Mouse (Mus musculus) G1E (cell line): Measurements from ENCODE around the gene Ccdc163. TPM values are rescaled to one million over a fixed set of nuclear protein-coding genes. Genes with fewer than 3 reads are reported as not detected.
"Not testable (repeated sequence)": the region's sequence is repeated elsewhere in the genome, so short reads cannot be mapped to it uniquely, and the experiment has no call there.

Source experiments
- ATAC-seq: 2 replicates; pipeline ENCODE4 v1.8.0; 2016; ENCODE audit warnings: mild to moderate bottlenecking; ENCODE audit not compliant: insufficient number of reproducible peaks, poor library complexity, low FRiP score, severe bottlenecking; ENCODE audit errors: extremely low read depth
- DNase-seq: peaks from one replicate; pipeline ENCODE4 v3.0.0; 2012; ENCODE audit warnings: low spot score
- H3K27me3 ChIP-seq: 2 replicates; pipeline ENCODE4 v1.6.1; 2012; ENCODE audit warnings: mild to moderate bottlenecking, low read length, inconsistent platforms; ENCODE audit not compliant: insufficient read depth
- H3K36me3 ChIP-seq: replicated peaks from 2 replicates; pipeline ENCODE3; 2012; ENCODE audit warnings: mild to moderate bottlenecking, inconsistent platforms
- H3K4me1 ChIP-seq: 2 replicates; pipeline ENCODE4 v1.6.1; 2012; ENCODE audit warnings: low read depth, low read length, inconsistent platforms, mixed read lengths; ENCODE audit not compliant: insufficient read depth
- H3K4me3 ChIP-seq: 2 replicates; pipeline ENCODE4 v1.5.1; 2012; ENCODE audit warnings: low read depth, mild to moderate bottlenecking, inconsistent platforms, low read length, moderate library complexity, mixed read lengths
- H3K9me3 ChIP-seq: replicated peaks from 2 replicates; pipeline ENCODE4 v1.6.1; 2012; ENCODE audit warnings: inconsistent platforms
- CTCF ChIP-seq: IDR thresholded peaks from 2 replicates; pipeline ENCODE4 v1.5.1; 2012; ENCODE audit warnings: low read depth, low read length, inconsistent platforms, mixed read lengths
- GATA1 ChIP-seq: IDR thresholded peaks from 2 replicates; pipeline ENCODE4 v1.6.1; 2012; ENCODE audit warnings: borderline replicate concordance, low read length, inconsistent platforms, mixed read lengths
- GATA2 ChIP-seq: IDR thresholded peaks from 2 replicates; pipeline ENCODE4 v1.6.1; 2012; ENCODE audit warnings: low read depth, low read length, inconsistent platforms, borderline replicate concordance
- POLR2AphosphoS5 ChIP-seq: IDR thresholded peaks from 2 replicates; pipeline ENCODE4 v1.6.1; 2012; ENCODE audit warnings: low read depth, low read length, inconsistent platforms; ENCODE audit not compliant: insufficient replicate concordance
- TAL1 ChIP-seq: conservative IDR thresholded peaks from 2 replicates; pipeline ENCODE4 v1.6.1; 2012; ENCODE audit warnings: low read depth, low read length, inconsistent platforms, mixed read lengths
- polyA plus RNA-seq: library from polyadenylated mRNA; stranded (reverse); fragments of >175 nt; gene quantifications from 2 replicates; pipeline ENCODE4 v1.2.3, GENCODE M21; 2012
- total RNA-seq, 2 experiments: library from RNA; stranded (forward) in 1 of 2; stranded (reverse) in 1 of 2; fragments of 200-1000 nt in 1 of 2; fragments of >200 nt in 1 of 2; fragmentation: Nextera tagmentation in 1 of 2; gene quantifications; 2 replicates each; pipeline ENCODE4 v1.2.3; 2014 to 2017

Ccdc163 gene
- total RNA-seq (2014; fragmentation: Nextera tagmentation) (25.6 and 44.0 TPM in 2 replicates), total RNA-seq (2017) (20.4 and 28.5 TPM in 2 replicates), polyA plus RNA-seq (2.6 and 4.0 TPM in 2 replicates)

DNA sequence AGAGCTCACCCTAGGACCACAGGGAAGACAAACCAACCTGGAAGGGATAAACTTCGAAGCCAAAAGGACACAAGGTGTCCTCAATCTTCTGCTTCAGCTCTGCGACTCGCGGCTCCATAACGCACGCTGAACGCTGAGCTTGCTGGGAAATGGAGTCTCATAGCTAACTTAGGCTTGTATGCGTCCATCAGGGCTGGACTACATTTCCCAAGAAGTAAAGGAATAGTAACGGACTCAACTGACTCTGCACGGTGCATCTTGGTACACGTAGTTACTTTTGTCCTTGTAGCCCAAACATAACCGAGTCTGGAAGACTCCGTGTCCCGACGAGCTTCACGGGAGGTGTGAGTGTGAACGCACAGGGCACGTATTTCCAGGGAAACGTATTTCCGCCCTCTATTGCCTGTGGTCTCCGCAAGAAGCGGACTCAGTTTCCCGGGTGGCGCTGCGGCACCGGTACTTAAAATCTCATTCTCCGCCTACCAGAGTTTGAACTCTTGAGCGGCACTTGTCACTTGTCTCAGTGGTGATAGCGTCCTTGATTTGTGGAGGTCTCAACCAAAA is at the start of gene Ccdc163, which contains the start of gene Mmachc:
Gene Ccdc163, plus strand, starts transcription at position 309 of the 564 bp plus-strand sequence.
Gene Mmachc, minus strand, starts transcription at position 206 of the 564 bp plus-strand sequence.
- H3K36me3 ChIP-seq, result peaks cover 48% of the 10 kb centered on the region
- DNase-seq (peak; percentile 77), ATAC-seq (peak; percentile 93)
- H3K4me1 ChIP-seq, result peaks cover 26% of the 10 kb centered on the region
- no peaks in the 10 kb centered on the region for H3K9me3 ChIP-seq
- H3K27me3 ChIP-seq, result no peaks in the 10 kb centered on the region
- H3K4me3 ChIP-seq, result peak within 1 kb of the TSS; percentile 72
- TF ChIP-seq POLR2AphosphoS5 (no peak; the same call in 1 of the 2 replicates), TAL1 (no peak), GATA2 (no peak), GATA1 (no peak), CTCF (no peak)

DNA sequence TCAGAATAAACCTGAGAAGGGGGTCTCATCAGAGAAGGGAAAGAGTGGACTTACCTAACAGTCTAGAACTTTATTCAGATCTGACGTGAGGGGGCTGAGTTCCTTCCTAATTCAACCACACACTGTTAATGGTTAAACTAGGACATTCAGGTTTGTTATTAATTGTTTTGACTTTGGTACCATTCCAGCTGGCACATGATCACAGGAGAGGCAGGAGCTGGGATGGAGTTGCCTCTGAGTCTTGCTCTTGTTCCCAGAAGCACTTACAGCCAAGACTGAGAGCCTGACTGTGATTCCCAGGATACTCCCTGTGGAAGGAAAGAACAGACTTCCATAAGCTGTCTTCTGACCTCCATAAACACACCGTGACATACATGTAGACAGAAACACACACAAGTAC is 48.8 kb upstream of the Ccdc163 start:
- no peak for ATAC-seq
- H3K27me3 ChIP-seq, result peaks cover 9% of the 10 kb centered on the region
- H3K4me1 ChIP-seq, result peaks cover 25% of the 10 kb centered on the region
- H3K9me3 ChIP-seq, result no peaks in the 10 kb centered on the region
- TF ChIP-seq GATA2, result no peak
- no peak for TF ChIP-seq GATA1
- TF ChIP-seq TAL1, result no peak
- no peak overlapping the region for H3K4me3 ChIP-seq
- no peaks in the 10 kb centered on the region for H3K36me3 ChIP-seq
- DNase-seq, result no peak

DNA sequence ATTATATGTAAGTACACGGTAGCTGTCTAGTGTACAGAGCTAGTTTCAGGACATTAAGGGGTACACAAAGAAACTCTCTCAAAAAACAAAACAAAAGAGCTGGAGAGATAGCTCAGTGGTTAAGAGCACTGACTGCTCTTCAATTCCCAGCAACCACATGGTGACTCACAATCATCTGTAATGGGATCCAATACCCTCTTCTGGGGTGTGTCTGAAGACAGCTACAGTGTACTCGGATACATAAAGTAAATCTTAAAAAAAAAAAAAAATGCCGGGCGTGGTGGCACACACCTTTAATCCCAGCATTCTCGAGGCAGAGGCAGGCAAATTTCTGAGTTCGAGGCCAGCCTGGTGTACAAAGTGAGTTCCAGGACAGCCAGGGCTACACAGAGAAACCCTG is 48.4 kb upstream of the Ccdc163 start:
- not testable (repeated sequence) for H3K36me3 ChIP-seq, DNase-seq, ATAC-seq, H3K27me3 ChIP-seq, H3K4me3 ChIP-seq, H3K9me3 ChIP-seq
- H3K4me1 ChIP-seq, result peaks cover 20% of the 10 kb centered on the region

DNA sequence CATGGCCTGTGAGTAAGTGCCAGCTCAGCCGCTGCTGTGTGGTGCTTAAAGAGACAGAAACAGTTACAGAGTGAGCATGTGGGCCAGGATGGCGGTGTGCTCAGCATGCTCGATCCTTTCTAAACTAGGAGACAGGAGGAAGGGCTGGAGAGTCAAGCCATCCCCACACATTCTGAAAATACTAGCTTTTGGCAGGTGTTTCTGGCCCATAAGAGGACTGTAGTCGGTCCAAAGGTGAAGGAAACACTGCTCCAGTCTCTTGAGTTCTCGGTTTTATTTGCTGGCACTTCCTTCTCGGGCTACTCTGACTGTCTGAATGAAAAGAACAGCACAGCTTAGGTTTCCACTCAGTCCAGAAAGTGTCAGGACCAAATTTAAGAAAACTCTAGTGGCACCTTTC is 47.5 kb upstream of the Ccdc163 start:
- Histone ChIP-seq H3K4me1 (peaks cover 11% of the 10 kb centered on the region), H3K4me3 (no peak overlapping the region), H3K9me3 (no peaks in the 10 kb centered on the region), H3K27me3 (peaks cover 9% of the 10 kb centered on the region), H3K36me3 (no peaks in the 10 kb centered on the region)
- ATAC-seq (no peak), DNase-seq (no peak)
- TF ChIP-seq GATA1 (no peak), POLR2AphosphoS5 (no peak)

DNA sequence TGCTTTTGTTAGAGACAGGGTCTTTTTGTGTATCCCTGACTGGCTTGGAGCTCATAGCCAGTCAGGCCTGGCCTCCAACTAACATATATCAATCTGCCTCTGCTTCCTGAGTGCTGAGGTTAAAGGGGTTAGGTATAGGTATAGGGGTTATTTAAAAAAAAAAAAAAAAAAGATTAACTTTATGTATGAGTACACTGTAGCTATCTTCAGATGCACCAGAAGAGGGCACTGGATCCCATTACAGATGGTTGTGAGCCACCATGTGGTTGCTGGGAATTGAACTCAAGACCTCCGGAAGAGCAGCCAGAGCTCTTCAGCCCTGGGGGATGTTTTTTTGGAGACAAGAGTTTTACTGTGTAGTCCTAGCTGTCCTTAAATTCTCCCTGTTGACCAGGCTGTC is 46.3 kb upstream of the Ccdc163 start:
- Histone ChIP-seq H3K36me3 (no peaks in the 10 kb centered on the region), H3K4me3 (no peak overlapping the region), H3K4me1 (peaks cover 9% of the 10 kb centered on the region), H3K9me3 (no peaks in the 10 kb centered on the region), H3K27me3 (peaks cover 9% of the 10 kb centered on the region)
- TF ChIP-seq TAL1 (no peak), POLR2AphosphoS5 (no peak), GATA1 (no peak), CTCF (no peak), GATA2 (no peak)
- DNase-seq (no peak), ATAC-seq (no peak)

DNA sequence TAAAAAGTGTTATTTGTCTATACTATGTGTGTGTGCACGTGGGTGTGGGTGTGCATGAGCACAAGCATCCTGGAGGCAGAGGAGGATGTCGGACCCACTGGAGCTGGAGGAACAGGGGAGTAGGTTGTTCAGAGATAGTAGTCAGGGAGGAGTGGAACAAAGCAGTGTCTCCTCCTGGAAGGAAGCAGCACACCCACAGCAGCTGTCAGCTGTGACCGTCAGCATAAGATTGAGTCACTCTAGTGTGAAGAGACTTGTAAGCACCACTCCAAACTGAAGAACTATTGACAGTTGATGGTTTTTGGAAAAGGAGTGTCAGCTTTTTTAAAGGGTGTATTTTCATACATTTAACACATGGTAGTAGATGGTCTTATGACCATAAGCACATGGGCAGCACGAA is 41.7 kb upstream of the Ccdc163 start:
- DNase-seq, result no peak
- no peaks in the 10 kb centered on the region for H3K9me3 ChIP-seq
- no peak for ATAC-seq
- no peak overlapping the region for H3K4me3 ChIP-seq
- TF ChIP-seq GATA2 (no peak), TAL1 (no peak), POLR2AphosphoS5 (no peak), GATA1 (no peak), CTCF (no peak)
- no peaks in the 10 kb centered on the region for H3K36me3 ChIP-seq
- H3K27me3 ChIP-seq, result peaks cover 2% of the 10 kb centered on the region; the same call in 1 of the 2 replicates
- peaks cover 8% of the 10 kb centered on the region for H3K4me1 ChIP-seq

DNA sequence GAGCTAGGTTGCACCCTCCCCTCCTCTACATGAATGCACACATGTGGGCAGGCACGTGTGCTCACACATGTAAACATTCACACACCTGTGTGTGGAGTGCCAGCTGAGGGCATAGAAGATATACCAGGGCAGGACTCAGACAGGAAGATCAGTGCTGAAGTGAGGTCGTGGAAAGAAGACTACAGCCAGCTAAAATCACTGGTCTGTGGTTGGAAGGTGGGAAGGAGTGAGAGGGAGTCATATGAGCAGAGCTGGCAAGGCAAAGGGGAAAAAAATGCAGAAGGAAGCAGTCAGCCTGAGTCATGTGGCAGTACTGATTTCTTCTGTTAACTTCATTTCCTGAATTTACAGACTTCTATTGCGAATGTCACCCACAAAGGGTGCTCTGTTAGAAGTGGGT is 40.2 kb upstream of the Ccdc163 start:
- Histone ChIP-seq H3K4me3 (no peak overlapping the region), H3K4me1 (peaks cover 9% of the 10 kb centered on the region)
- DNase-seq, result no peak

More for the DNA sequence above, 40.2 kb upstream of the Ccdc163 start:
- H3K27me3 ChIP-seq, result peaks cover 2% of the 10 kb centered on the region; the same call in 1 of the 2 replicates
- no peaks in the 10 kb centered on the region for H3K9me3 ChIP-seq
- no peaks in the 10 kb centered on the region for H3K36me3 ChIP-seq
- ATAC-seq, result no peak
- TF ChIP-seq CTCF (no peak), POLR2AphosphoS5 (no peak), TAL1 (no peak)
